Mouse (Mus musculus): Measurements from ENCODE around the gene Arf1.

GRCm38 (mm10) chr11:59170549-59170948, 57.5 kb downstream of the Arf1 start:
- no peak for TF ChIP-seq EP300 (IDR thresholded peaks at IDR 0.05; ENCODE audit: low read depth)
- no peak for TF ChIP-seq CTCF (IDR thresholded peaks at IDR 0.05; ENCODE audit: low read depth)
